Comparison of ENCODE assay signal across 10 mouse cellular contexts in genomic region chr16:30792738-30793377, GRCm38 (mm10).
DNase-seq lines count a peak whose midpoint lies in the region; ATAC-seq lines count a peak whose summit lies in the region.
"Had no signal": no experiment of that assay in that cellular context is flagged by ENCODE, and none has a peak within 500 bp of the region (broad histone marks: within the 10 kb centered on the region; RNA-seq: fewer than 3 reads in every experiment).

No protein-coding gene starts in this region.

- no peaks in the 10 kb centered on the region for H3K36me3 ChIP-seq in midbrain, embryonic 13.5 days
- no peaks in the 10 kb centered on the region for H3K36me3 ChIP-seq in midbrain, embryonic 15.5 days (replicated peaks)

- WGBS in midbrain, embryonic 13.5 days = 81% methylated on average over 11 of the region's 11 CpGs
- WGBS in midbrain, embryonic 15.5 days = 74% methylated on average over 11 of the region's 11 CpGs

- peak; percentile 46; the same call in 1 of the 2 replicates for ATAC-seq in midbrain, embryonic 13.5 days
- ATAC-seq in midbrain, embryonic 15.5 days (replicated peaks) = no peak
- no peak for ATAC-seq in CD4-positive, CD25-positive, alpha-beta regulatory T cell, adult 4 months
- ATAC-seq: Patski had no signal

- H3K9me3 ChIP-seq in midbrain, embryonic 13.5 days = no peaks in the 10 kb centered on the region
- H3K9me3 ChIP-seq in midbrain, embryonic 15.5 days = no peaks in the 10 kb centered on the region

- peaks cover 20% of the 10 kb centered on the region for H3K4me1 ChIP-seq in midbrain, embryonic 13.5 days (replicated peaks)
- peaks cover 15% of the 10 kb centered on the region for H3K4me1 ChIP-seq in midbrain, embryonic 15.5 days

- no peak overlapping the region for H3K4me3 ChIP-seq in midbrain, embryonic 13.5 days (replicated peaks)
- H3K4me3 ChIP-seq in midbrain, embryonic 15.5 days = no peak overlapping the region

- H3K27ac ChIP-seq in midbrain, embryonic 13.5 days = no peak overlapping the region
- H3K27ac ChIP-seq in midbrain, embryonic 15.5 days = no peak overlapping the region

- H3K9ac ChIP-seq in midbrain, embryonic 13.5 days (replicated peaks) = no peak overlapping the region
- H3K9ac ChIP-seq in midbrain, embryonic 15.5 days = no peak overlapping the region

- no peaks in the 10 kb centered on the region for H3K27me3 ChIP-seq in midbrain, embryonic 13.5 days
- H3K27me3 ChIP-seq in midbrain, embryonic 15.5 days (replicated peaks) = no peaks in the 10 kb centered on the region
- H3K27me3 ChIP-seq: Patski had no signal

- intact Hi-C loops in heart, postnatal 14 days (cut with DNase I) = loop anchor here (2.0 kb wide), 1 partner anchor 184 kb away; no protein-coding TSS in a partner anchor

- DNase-seq in adrenal gland, adult 2 months = peak; percentile 40
- no peak for DNase-seq in adrenal gland, postnatal 36 days
- DNase-seq in heart, adult 8-10 months (ENCODE audit: low spot score) = peak; percentile 38
- DNase-seq in heart, postnatal 14 days = no peak
- DNase-seq in kidney, postnatal 4 days = peak; percentile 36 to 42
- DNase-seq: lung, postnatal 36 days had no signal

- H3K4me2 ChIP-seq in midbrain, embryonic 13.5 days (replicated peaks) = no peak overlapping the region
- no peak overlapping the region for H3K4me2 ChIP-seq in midbrain, embryonic 15.5 days

Comparison
In these comparisons a context has a peak if more than half of its experiments do, and no peak if none do; other contexts are left out.
1. DNase-seq: peak in adrenal gland, adult 2 months (single experiment), heart, adult 8-10 months (single experiment) and kidney, postnatal 4 days (2 of 2); none in adrenal gland, postnatal 36 days (0 of 2) and heart, postnatal 14 days (0 of 2).